Mouse (Mus musculus) liver, embryonic 15.5 days (tissue): ENCODE results near the gene Cxcl12. TPM values are rescaled to one million over a fixed set of nuclear protein-coding genes. Genes with fewer than 3 reads are reported as not detected.

Experiments used
- ATAC-seq: fragments of 200-750 bp; cut with Nextera tagmentation; 2 replicates; pipeline ENCODE4 v1.8.0; 2017; ENCODE audit warnings: moderate number of reproducible peaks, mild to moderate bottlenecking, moderate library complexity; ENCODE audit not compliant: insufficient read depth
- H3K27ac ChIP-seq: fragments of 300-500 bp; sonication (generic); replicated peaks from 2 replicates; pipeline ENCODE4 v1.5.1; 2015; ENCODE audit warnings: mild to moderate bottlenecking, inconsistent platforms
- H3K27me3 ChIP-seq: fragments of 300-500 bp; sonication (generic); 2 replicates; pipeline ENCODE4 v1.6.1; 2015; ENCODE audit warnings: mild to moderate bottlenecking, inconsistent platforms
- H3K36me3 ChIP-seq: fragments of 300-500 bp; sonication (generic); replicated peaks from 2 replicates; pipeline ENCODE4 v1.6.1; 2015; ENCODE audit warnings: moderate library complexity, mild to moderate bottlenecking, inconsistent platforms
- H3K4me1 ChIP-seq: fragments of 300-500 bp; sonication (generic); replicated peaks from 2 replicates; pipeline ENCODE4 v1.6.1; 2015; ENCODE audit warnings: inconsistent platforms
- H3K4me2 ChIP-seq: fragments of 300-500 bp; sonication (generic); 2 replicates; pipeline ENCODE4 v1.6.1; 2015; ENCODE audit warnings: moderate library complexity, mild to moderate bottlenecking, inconsistent platforms
- H3K4me3 ChIP-seq: fragments of 300-500 bp; sonication (generic); replicated peaks from 2 replicates; pipeline ENCODE4 v1.5.1; 2015; ENCODE audit warnings: mild to moderate bottlenecking, inconsistent platforms
- H3K9ac ChIP-seq: fragments of 300-500 bp; sonication (generic); 2 replicates; pipeline ENCODE4 v1.6.1; 2015; ENCODE audit warnings: moderate library complexity, mild to moderate bottlenecking, inconsistent platforms
- H3K9me3 ChIP-seq: fragments of 300-500 bp; sonication (generic); replicated peaks from 2 replicates; pipeline ENCODE4 v1.6.1; 2016; ENCODE audit warnings: inconsistent platforms
- WGBS: fragments of 180-500 bp; shearing (Covaris S2); methylation state at CpG from one replicate; pipeline ENCODE4 v1.1.7; 2015; ENCODE audit warnings: mixed read lengths; ENCODE audit not compliant: insufficient replicate concordance; 5-methylcytosine and 5-hydroxymethylcytosine counted together
- polyA plus RNA-seq: library from polyadenylated mRNA; unstranded; fragments of >200 nt; fragmentation: Nextera tagmentation; extraction: Ambion mirVana; gene quantifications from 2 replicates; pipeline ENCODE4 v1.2.1, GENCODE M21; 2015

Gene Cxcl12
- polyA plus RNA-seq, 1 experiment from 2014 or later = 54.7 TPM

GRCm38 (mm10) chr6:117220831-117221345 lies 52.6 kb downstream of the Cxcl12 start:
- Histone ChIP-seq H3K27me3 (no peaks in the 10 kb centered on the region), H3K4me1 (0 out of 2 replicates have a peak, but pooled peaks cover 5% of the 10 kb centered on the region), H3K9ac (no peak overlapping the region), H3K36me3 (no peaks in the 10 kb centered on the region), H3K27ac (no peak overlapping the region), H3K9me3 (no peaks in the 10 kb centered on the region), H3K4me3 (no peak overlapping the region), H3K4me2 (no peak overlapping the region)
- WGBS = 68% methylated on average over 11 of the region's 11 CpGs
- no peak for ATAC-seq
